Mouse (Mus musculus): ENCODE measurements around the gene Ccdc63.

Gene Ccdc63

DNA sequence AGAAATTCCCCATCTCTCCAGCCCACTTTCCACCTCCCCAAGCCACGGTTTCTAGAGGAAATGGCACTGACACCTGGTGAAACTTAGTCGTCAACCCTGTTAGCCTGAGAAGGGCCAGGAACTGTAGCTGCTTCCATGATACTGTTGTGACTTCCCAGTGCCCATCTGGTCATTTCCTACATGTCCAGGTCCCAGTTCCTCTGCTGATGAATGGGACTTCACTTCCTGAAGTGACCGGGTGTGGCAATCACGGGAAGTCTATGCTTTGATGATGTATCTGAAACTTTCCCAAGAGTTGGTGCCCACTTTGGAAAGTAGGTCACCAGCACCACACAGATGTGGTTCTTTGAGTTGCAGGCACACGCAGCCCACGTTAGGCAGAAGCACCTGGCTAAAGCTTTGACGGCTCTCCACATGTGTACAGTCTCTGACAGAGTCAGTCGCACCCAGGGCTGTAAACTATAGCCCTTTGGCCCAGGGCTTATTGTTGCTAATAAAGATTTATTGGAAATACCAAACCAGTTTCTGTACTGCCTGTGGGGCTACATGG lies 15.3 kb downstream of the Ccdc63 start:
- no peak for DNase-seq (ENCODE audit: low read depth, low spot score)

DNA sequence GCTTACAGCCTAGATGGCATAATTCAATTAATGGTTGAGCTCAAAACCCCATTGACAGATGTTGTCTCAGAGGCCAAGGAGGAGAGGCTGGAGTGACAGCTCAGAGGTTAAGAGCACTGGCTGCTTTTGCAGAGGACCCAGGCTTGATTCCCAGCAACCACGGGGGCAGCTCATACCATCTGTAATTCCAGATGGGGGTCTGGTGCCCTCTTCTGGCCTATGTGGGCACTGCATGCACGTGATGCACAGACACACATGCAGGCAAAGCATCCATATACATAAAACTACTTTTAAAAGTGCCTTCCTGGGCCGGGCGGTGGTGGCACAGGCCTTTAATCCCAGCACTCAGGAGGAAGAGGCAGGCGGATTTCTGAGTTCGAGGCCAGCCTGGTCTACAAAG lies 24.4 kb downstream of the Ccdc63 start:
- DNase-seq (ENCODE audit: low read depth, low spot score): peak; percentile 58

- DNase-seq (ENCODE audit: low read depth, low spot score): no peak
These were observed 25.3 kb downstream of the Ccdc63 start for GRCm38 (mm10) chr5:122115266-122115763.

DNA sequence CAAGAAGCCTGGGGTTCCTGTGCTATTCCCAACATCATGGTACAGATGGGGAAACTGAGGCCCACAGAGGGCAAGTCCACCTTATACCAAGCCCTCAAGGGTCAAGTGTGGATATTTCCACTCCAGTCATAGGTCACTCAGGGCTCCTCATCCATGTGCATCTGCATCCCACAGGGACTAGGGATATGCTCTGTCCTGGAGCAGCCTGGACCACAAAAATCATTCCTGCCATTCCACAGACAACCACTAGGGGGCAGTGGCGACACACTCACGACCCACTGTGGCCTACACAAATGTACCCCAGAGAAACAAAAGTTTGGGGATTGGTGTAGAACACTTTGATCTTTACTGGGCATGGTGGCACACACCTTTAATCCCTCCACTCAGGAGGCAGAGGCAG lies 26.4 kb downstream of the Ccdc63 start:
- DNase-seq (ENCODE audit: low read depth, low spot score): peak; percentile 65

DNA sequence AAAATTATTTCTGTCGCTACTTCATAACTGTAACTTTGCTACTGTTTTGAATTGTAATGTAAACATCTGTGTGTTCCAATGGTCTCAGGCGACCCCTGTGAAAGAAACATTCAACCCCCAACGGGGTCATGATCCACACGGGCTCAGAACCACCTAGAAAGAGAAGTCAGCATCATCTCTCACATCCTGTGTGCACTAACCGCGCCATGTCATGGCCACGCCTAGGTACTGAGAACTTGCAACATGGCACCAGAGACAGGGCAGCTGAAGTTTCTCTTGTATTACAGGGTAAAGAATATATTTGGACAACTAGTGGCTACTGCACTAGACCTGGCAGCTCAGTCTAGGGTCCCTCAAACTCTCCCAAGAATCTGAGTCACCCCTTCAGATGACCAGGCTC lies 27.2 kb downstream of the Ccdc63 start:
- no peak for DNase-seq (ENCODE audit: low read depth, low spot score)

GRCm38 (mm10) chr5:122111933-122112248 lies 28.7 kb downstream of the Ccdc63 start:
- no peak for DNase-seq (ENCODE audit: low read depth, low spot score)

- no peak for DNase-seq (ENCODE audit: low read depth, low spot score)
These were observed 29.3 kb downstream of the Ccdc63 start for GRCm38 (mm10) chr5:122111091-122111932.

DNA sequence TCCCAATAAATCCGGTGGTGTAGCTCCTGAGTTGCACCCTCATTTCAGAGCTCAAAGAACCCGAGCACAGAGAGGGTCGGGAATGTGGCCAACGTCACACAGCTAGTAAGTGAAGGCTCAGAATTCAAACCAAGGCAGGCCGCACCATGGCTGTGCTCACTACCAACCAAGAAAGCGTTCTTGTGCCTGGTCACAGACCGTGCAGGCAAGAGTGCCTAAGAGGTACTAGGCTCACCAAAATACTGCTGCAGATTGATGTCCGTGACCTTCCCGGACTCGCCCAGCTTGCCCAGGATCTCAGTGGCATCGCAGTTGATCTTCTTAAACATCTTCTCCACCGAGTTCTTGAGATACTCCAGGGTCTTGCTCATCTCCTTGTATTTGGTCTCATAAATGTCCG lies 30.0 kb downstream of the Ccdc63 start:
- no peak for DNase-seq (ENCODE audit: low read depth, low spot score)

DNA sequence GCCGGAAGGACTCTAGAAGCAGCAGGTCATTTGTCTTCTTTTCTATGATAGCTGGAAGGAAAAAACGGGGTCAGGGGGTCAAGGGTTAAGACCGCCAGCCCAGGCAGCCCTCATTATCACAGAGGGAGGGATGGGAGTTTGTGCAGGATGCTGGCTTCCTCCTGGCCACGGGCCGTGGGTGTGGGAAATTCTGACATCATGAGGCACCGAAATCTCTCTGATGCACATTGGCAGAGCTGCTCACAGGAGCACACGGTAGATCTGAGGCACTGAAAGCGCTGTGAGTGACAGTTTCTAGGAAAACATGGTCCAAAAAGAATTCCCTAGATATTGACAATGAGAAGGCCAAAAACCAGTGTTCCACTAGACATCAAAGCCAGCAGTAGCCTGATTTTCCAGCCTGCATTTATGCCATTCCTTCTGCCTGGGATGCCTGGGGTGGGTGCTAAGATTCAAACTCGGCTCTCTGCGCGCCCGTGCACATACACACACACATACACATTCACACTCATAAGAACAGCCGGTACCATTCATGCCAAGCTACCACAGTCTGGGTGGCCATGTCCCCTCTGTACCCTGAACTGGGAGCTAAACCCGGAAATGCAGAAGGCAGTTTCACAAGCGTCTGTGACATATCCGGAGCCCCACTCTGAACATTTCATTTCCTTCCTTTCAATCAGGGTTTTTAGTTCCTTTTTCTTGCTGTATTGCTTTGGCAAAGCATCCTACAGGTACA lies 31.1 kb downstream of the Ccdc63 start:
- DNase-seq (ENCODE audit: low read depth, low spot score): no peak

- no peak for DNase-seq (ENCODE audit: low read depth, low spot score)
These were observed 32.5 kb downstream of the Ccdc63 start for GRCm38 (mm10) chr5:122108104-122108503.

DNA sequence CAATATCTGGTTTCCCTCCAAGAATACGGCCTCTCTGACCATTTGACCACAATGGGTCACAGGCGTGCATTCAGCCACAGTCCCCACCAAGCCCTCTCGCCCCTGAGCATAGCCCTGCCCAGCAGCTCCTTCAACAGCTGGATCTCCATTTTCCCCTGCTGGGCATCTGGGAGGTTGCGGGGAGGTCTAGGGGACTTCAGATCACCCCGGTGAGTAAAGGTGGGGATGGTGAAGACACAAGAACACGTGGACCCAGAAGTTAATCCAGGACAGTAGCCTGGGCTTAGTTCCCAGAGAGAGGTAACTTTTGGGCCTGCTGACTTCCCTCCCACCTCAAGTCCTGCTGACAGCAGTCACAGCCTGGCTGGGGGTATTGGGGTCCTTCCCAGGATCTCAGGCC lies 34.4 kb downstream of the Ccdc63 start:
- no peak for DNase-seq (ENCODE audit: low read depth, low spot score)

DNA sequence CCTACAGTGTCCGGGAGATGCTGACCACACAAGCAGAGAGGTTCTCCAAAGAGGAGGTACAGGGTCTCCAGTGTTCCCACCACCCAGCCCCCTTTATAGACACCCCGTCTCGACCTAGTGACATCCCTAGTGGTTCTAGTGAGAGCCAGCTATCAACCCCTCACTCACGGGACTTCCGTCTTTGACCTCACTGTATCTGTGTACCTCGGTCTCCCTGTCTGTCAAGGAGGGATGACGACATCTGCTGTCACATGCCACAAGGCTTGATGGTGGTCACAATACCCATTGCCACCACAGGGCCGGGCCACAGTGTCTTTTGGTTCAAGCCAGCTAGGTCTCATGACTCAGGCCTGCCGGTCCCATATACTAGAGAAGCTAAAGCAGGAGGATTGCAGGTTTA lies 35.6 kb downstream of the Ccdc63 start:
- no peak for DNase-seq (ENCODE audit: low read depth, low spot score)

DNA sequence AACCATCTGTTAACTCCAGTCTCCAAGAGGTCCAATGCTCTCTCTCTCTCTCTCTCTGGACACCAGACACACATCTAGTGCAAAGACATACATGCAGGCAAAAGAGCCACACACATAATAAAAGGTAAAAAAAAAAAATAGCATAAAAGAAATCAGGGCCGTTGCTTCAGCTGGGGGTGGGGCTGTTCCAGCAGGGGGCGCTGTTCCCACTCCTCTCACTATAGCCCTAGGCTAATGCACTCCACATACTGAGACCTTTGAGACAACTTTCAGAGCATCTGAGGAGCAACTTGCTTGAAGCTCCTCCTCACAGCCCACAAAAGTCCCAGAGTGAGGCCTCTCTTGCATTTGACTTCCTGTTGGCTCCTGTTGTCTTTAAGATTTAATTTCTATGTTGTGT lies 36.4 kb downstream of the Ccdc63 start:
- DNase-seq (ENCODE audit: low read depth, low spot score): peak; percentile 64

- no peak for DNase-seq (ENCODE audit: low read depth, low spot score)
These were observed 37.5 kb downstream of the Ccdc63 start for GRCm38 (mm10) chr5:122103075-122103474.

GRCm38 (mm10) chr5:122102476-122103050 lies 38.1 kb downstream of the Ccdc63 start:
- DNase-seq (ENCODE audit: low read depth, low spot score): no peak

DNA sequence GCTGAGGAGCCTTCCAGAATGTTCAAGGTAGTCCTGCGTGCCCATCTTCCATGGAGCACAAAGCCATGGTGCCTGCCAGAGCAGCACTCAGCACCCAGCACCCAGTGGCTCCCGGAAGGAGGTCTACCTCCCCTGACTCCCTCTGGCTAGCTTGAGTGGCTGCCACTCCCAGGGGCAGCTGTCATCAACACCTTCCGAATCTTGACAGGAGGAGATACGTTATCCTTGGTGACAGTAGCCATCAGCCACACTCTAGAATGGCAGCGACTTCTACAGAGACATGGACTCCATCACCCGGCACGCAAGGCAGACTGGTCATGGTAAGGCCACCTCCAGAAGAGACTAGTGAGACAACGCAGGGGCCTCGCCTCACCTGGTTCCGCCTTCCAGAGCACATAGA lies 46.2 kb downstream of the Ccdc63 start:
- DNase-seq (ENCODE audit: low read depth, low spot score): no peak

GRCm38 (mm10) chr5:122093734-122094133 lies 46.9 kb downstream of the Ccdc63 start:
- DNase-seq (ENCODE audit: low read depth, low spot score): no peak

- no peak for DNase-seq (ENCODE audit: low read depth, low spot score)
These were observed 47.8 kb downstream of the Ccdc63 start for GRCm38 (mm10) chr5:122092794-122093193.

GRCm38 (mm10) chr5:122091070-122091469 lies 49.6 kb downstream of the Ccdc63 start:
- DNase-seq (ENCODE audit: low read depth, low spot score): peak; percentile 72

GRCm38 (mm10) chr5:122089664-122090063 lies 51.0 kb downstream of the Ccdc63 start:
- DNase-seq (ENCODE audit: low read depth, low spot score): no peak

GRCm38 (mm10) chr5:122088917-122089316 lies 51.7 kb downstream of the Ccdc63 start:
- peak; percentile 82 for DNase-seq (ENCODE audit: low read depth, low spot score)

GRCm38 (mm10) chr5:122086121-122086520 lies 54.5 kb downstream of the Ccdc63 start:
- no peak for DNase-seq (ENCODE audit: low read depth, low spot score)
